Mouse (Mus musculus) heart, postnatal 0 days (tissue): ENCODE measurements around the gene Ss18l1. TPM values are rescaled to one million over a fixed set of nuclear protein-coding genes. Genes with fewer than 3 reads are reported as not detected.

Source experiments
- ATAC-seq: fragments of 200-750 bp; cut with Nextera tagmentation; 2 replicates; pipeline ENCODE4 v1.8.0; 2017; ENCODE audit warnings: low read depth, moderate number of reproducible peaks, moderate library complexity; ENCODE audit not compliant: insufficient read depth
- DNase-seq: peaks from one replicate; pipeline ENCODE4 v3.0.0-alpha.2; 2016; ENCODE audit warnings: low spot score
- H3K27ac ChIP-seq: fragments of 300-500 bp; sonication (generic); 2 replicates; pipeline ENCODE4 v1.5.1; 2014; ENCODE audit warnings: low read depth, mild to moderate bottlenecking
- H3K27me3 ChIP-seq: fragments of 300-500 bp; sonication (generic); 2 replicates; pipeline ENCODE4 v1.6.1; 2014; ENCODE audit warnings: low read length, mixed read lengths; ENCODE audit not compliant: control insufficient read depth, insufficient read depth
- H3K36me3 ChIP-seq: fragments of 300-500 bp; sonication (generic); replicated peaks from 2 replicates; pipeline ENCODE4 v1.6.1; 2014; ENCODE audit warnings: low read length, mixed read lengths; ENCODE audit not compliant: control insufficient read depth, insufficient read depth
- H3K4me1 ChIP-seq: fragments of 300-500 bp; sonication (generic); 2 replicates; pipeline ENCODE4 v1.6.1; 2014; ENCODE audit warnings: antibody characterized with exemption; ENCODE audit not compliant: control insufficient read depth, insufficient read depth
- H3K4me2 ChIP-seq: fragments of 300-500 bp; sonication (generic); 2 replicates; pipeline ENCODE4 v1.6.1; 2014; ENCODE audit warnings: low read depth, mild to moderate bottlenecking, low read length, moderate library complexity
- H3K4me3 ChIP-seq: fragments of 300-500 bp; sonication (generic); 2 replicates; pipeline ENCODE4 v1.5.1; 2014; ENCODE audit warnings: low read depth, low read length
- H3K9ac ChIP-seq: fragments of 300-500 bp; sonication (generic); replicated peaks from 2 replicates; pipeline ENCODE4 v1.6.1; 2014; ENCODE audit warnings: low read depth, low read length, mixed read lengths
- H3K9me3 ChIP-seq: fragments of 300-500 bp; sonication (generic); replicated peaks from 2 replicates; pipeline ENCODE4 v1.6.1; 2016; ENCODE audit warnings: low read length; ENCODE audit not compliant: control insufficient read depth
- CTCF ChIP-seq: IDR thresholded peaks from 2 replicates; pipeline ENCODE4 v1.5.1; 2016; ENCODE audit warnings: antibody characterized with exemption, control low read depth, low read depth
- EP300 ChIP-seq: IDR thresholded peaks from 2 replicates; pipeline ENCODE4 v1.6.1; 2016; ENCODE audit warnings: antibody characterized with exemption, low read depth
- WGBS: fragments of 180-500 bp; shearing (Covaris S2); extraction: QIAGEN DNeasy Blood & Tissue Kit; methylation state at CpG from one replicate; pipeline ENCODE4 v1.1.7; 2014; 5-methylcytosine and 5-hydroxymethylcytosine counted together
- polyA plus RNA-seq: library from polyadenylated mRNA; unstranded; fragments of >200 nt; fragmentation: Nextera tagmentation; extraction: Ambion mirVana; gene quantifications from 2 replicates; pipeline ENCODE4 v1.2.1, GENCODE M21; 2015
- total RNA-seq: library from RNA; depleted of rRNA; stranded (reverse); fragments of >200 nt; gene quantifications from 2 replicates; pipeline ENCODE4 v1.2.3, GENCODE M21; 2014; ENCODE audit warnings: low replicate concordance

The Ss18l1 gene
- total and polyA plus RNA-seq, 2 experiments from 2014 or later: 2.3 to 5.3 TPM

GRCm38 (mm10) chr2:180025861-180026200, 16.5 kb upstream of the Ss18l1 start:
- Histone ChIP-seq H3K4me3 (peak overlapping the region; percentile 84), H3K9me3 (no peaks in the 10 kb centered on the region), H3K9ac (peak overlapping the region; percentile 88), H3K36me3 (peaks cover 30% of the 10 kb centered on the region), H3K27ac (no peak overlapping the region), H3K27me3 (no peaks in the 10 kb centered on the region), H3K4me1 (peaks cover 37% of the 10 kb centered on the region), H3K4me2 (peak overlapping the region; percentile 91)
- 14% methylated on average over 6 of the region's 6 CpGs for WGBS
- DNase-seq: no peak
- TF ChIP-seq CTCF (no peak), EP300 (no peak)
- ATAC-seq: no peak

- TF ChIP-seq EP300 (no peak), CTCF (no peak)
- no peak overlapping the region for H3K9ac ChIP-seq
- no peak overlapping the region for H3K4me2 ChIP-seq
- H3K4me3 ChIP-seq: no peak overlapping the region
- H3K4me1 ChIP-seq: peaks cover 32% of the 10 kb centered on the region
- H3K36me3 ChIP-seq: peaks cover 49% of the 10 kb centered on the region
- ATAC-seq (no peak), DNase-seq (no peak)
- H3K27me3 ChIP-seq: no peaks in the 10 kb centered on the region
- WGBS: 52% methylated on average over 9 of the region's 9 CpGs
- H3K9me3 ChIP-seq: no peaks in the 10 kb centered on the region
- H3K27ac ChIP-seq: no peak overlapping the region
These were observed 14.5 kb upstream of the Ss18l1 start for GRCm38 (mm10) chr2:180027768-180028167.

- Histone ChIP-seq H3K27ac (no peak overlapping the region), H3K4me3 (no peak overlapping the region), H3K36me3 (peaks cover 84% of the 10 kb centered on the region), H3K27me3 (no peaks in the 10 kb centered on the region), H3K4me2 (no peak overlapping the region), H3K4me1 (peaks cover 23% of the 10 kb centered on the region), H3K9me3 (no peaks in the 10 kb centered on the region), H3K9ac (no peak overlapping the region)
- DNase-seq (no peak), ATAC-seq (no peak)
- 79% methylated on average over 6 of the region's 6 CpGs for WGBS
- no peak for TF ChIP-seq CTCF
- no peak for TF ChIP-seq EP300
These were observed 11.0 kb upstream of the Ss18l1 start for GRCm38 (mm10) chr2:180031270-180031669.

GRCm38 (mm10) chr2:180032925-180033324, 9.4 kb upstream of the Ss18l1 start:
- Histone ChIP-seq H3K4me1 (peaks cover 7% of the 10 kb centered on the region; the same call in 1 of the 2 replicates), H3K4me2 (no peak overlapping the region), H3K36me3 (peaks cover 99% of the 10 kb centered on the region), H3K27me3 (no peaks in the 10 kb centered on the region), H3K4me3 (no peak overlapping the region), H3K9me3 (no peaks in the 10 kb centered on the region), H3K9ac (no peak overlapping the region), H3K27ac (no peak overlapping the region)
- 18% methylated on average over 3 of the region's 3 CpGs for WGBS
- ATAC-seq (no peak), DNase-seq (peak; percentile 38)
- TF ChIP-seq CTCF: no peak
- TF ChIP-seq EP300: no peak

GRCm38 (mm10) chr2:180033956-180034355, 8.4 kb upstream of the Ss18l1 start:
- Histone ChIP-seq H3K4me1 (no peaks in the 10 kb centered on the region), H3K4me3 (no peak overlapping the region), H3K4me2 (no peak overlapping the region), H3K36me3 (peaks cover 99% of the 10 kb centered on the region), H3K27ac (no peak overlapping the region), H3K9ac (no peak overlapping the region), H3K27me3 (no peaks in the 10 kb centered on the region), H3K9me3 (no peaks in the 10 kb centered on the region)
- TF ChIP-seq CTCF (no peak), EP300 (no peak)
- ATAC-seq (no peak; the same call in 1 of the 2 replicates), DNase-seq (no peak)
- 66% methylated on average over 3 of the region's 3 CpGs for WGBS

GRCm38 (mm10) chr2:180034753-180035152, 7.6 kb upstream of the Ss18l1 start:
- DNase-seq: no peak
- H3K4me2 ChIP-seq: no peak overlapping the region
- H3K36me3 ChIP-seq: peaks cover 95% of the 10 kb centered on the region
- H3K9me3 ChIP-seq: no peaks in the 10 kb centered on the region
- H3K4me3 ChIP-seq: no peak overlapping the region
- no peak for ATAC-seq
- no peaks in the 10 kb centered on the region for H3K4me1 ChIP-seq
- no peak overlapping the region for H3K9ac ChIP-seq
- WGBS: 66% methylated on average over 5 of the region's 5 CpGs
- TF ChIP-seq CTCF (no peak), EP300 (no peak)
- H3K27me3 ChIP-seq: no peaks in the 10 kb centered on the region
- no peak overlapping the region for H3K27ac ChIP-seq
